Mouse (Mus musculus) embryonic facial prominence, embryonic 13.5 days (tissue): ENCODE measurements around the gene Abcf1. TPM values are rescaled to one million over a fixed set of nuclear protein-coding genes. Genes with fewer than 3 reads are reported as not detected.
A peak's percentile ranks its signal among the peaks of the same experiment; 100 is the strongest.
"Not testable (repeated sequence)": the region's sequence is repeated elsewhere in the genome, so short reads cannot be mapped to it uniquely, and the experiment has no call there.

Experiments used
- ATAC-seq: fragments of 200-750 bp; cut with Nextera tagmentation; 2 replicates; pipeline ENCODE4 v1.8.0; 2017; ENCODE audit warnings: low read depth; ENCODE audit not compliant: insufficient number of reproducible peaks, insufficient read depth, low FRiP score, low TSS enrichment
- H3K27ac ChIP-seq: fragments of 300-500 bp; sonication (generic); 2 replicates; pipeline ENCODE4 v1.5.1; 2015; ENCODE audit warnings: moderate library complexity, mild to moderate bottlenecking, inconsistent platforms
- H3K27me3 ChIP-seq: fragments of 300-500 bp; sonication (generic); 2 replicates; pipeline ENCODE4 v1.6.1; 2015; ENCODE audit warnings: mild to moderate bottlenecking, inconsistent platforms
- H3K36me3 ChIP-seq: fragments of 300-500 bp; sonication (generic); 2 replicates; pipeline ENCODE4 v1.6.1; 2015; ENCODE audit warnings: mild to moderate bottlenecking, inconsistent platforms
- H3K4me1 ChIP-seq: fragments of 300-500 bp; sonication (generic); 2 replicates; pipeline ENCODE4 v1.6.1; 2015; ENCODE audit warnings: inconsistent platforms
- H3K4me2 ChIP-seq: fragments of 300-500 bp; sonication (generic); 2 replicates; pipeline ENCODE4 v1.6.1; 2015; ENCODE audit warnings: moderate library complexity, mild to moderate bottlenecking, inconsistent platforms
- H3K4me3 ChIP-seq: fragments of 300-500 bp; sonication (generic); 2 replicates; pipeline ENCODE4 v1.5.1; 2015; ENCODE audit warnings: mild to moderate bottlenecking, inconsistent platforms
- H3K9ac ChIP-seq: fragments of 300-500 bp; sonication (generic); 2 replicates; pipeline ENCODE4 v1.6.1; 2015; ENCODE audit warnings: mild to moderate bottlenecking, inconsistent platforms
- H3K9me3 ChIP-seq: fragments of 300-500 bp; sonication (generic); 2 replicates; pipeline ENCODE4 v1.6.1; 2016; ENCODE audit warnings: inconsistent platforms
- WGBS: fragments of 180-500 bp; shearing (Covaris S2); methylation state at CpG from one replicate; pipeline ENCODE4 v1.1.7; 2015; ENCODE audit warnings: mixed read lengths; 5-methylcytosine and 5-hydroxymethylcytosine counted together
- polyA plus RNA-seq: library from polyadenylated mRNA; unstranded; fragments of >200 nt; fragmentation: Nextera tagmentation; extraction: Ambion mirVana; gene quantifications from 2 replicates; pipeline ENCODE4 v1.2.1, GENCODE M21; 2015

Abcf1 gene
- polyA plus RNA-seq, 1 experiment from 2014 or later, result 110 TPM

GRCm38 (mm10) chr17:35972131-35972530 is 2.6 kb upstream of the Abcf1 start:
- 63% methylated on average over 1 of the region's 1 CpGs for WGBS
- no peak overlapping the region for H3K4me3 ChIP-seq
- H3K9me3 ChIP-seq, result no peaks in the 10 kb centered on the region
- peaks cover 34% of the 10 kb centered on the region for H3K36me3 ChIP-seq
- H3K9ac ChIP-seq, result no peak overlapping the region
- no peak overlapping the region for H3K27ac ChIP-seq
- no peak overlapping the region for H3K4me2 ChIP-seq
- H3K4me1 ChIP-seq, result peaks cover 21% of the 10 kb centered on the region
- H3K27me3 ChIP-seq, result no peaks in the 10 kb centered on the region
- no peak for ATAC-seq

- no peak for ATAC-seq
- peaks cover 21% of the 10 kb centered on the region for H3K4me1 ChIP-seq
- H3K36me3 ChIP-seq, result peaks cover 38% of the 10 kb centered on the region
- H3K4me3 ChIP-seq, result no peak overlapping the region
- no peak overlapping the region for H3K27ac ChIP-seq
- H3K9me3 ChIP-seq, result no peaks in the 10 kb centered on the region
- 91% methylated on average over 2 of the region's 2 CpGs for WGBS
- H3K27me3 ChIP-seq, result no peaks in the 10 kb centered on the region
- no peak overlapping the region for H3K4me2 ChIP-seq
- no peak overlapping the region for H3K9ac ChIP-seq
These were observed 1.9 kb downstream of the Abcf1 start for GRCm38 (mm10) chr17:35967621-35968020.

GRCm38 (mm10) chr17:35963279-35963678 is 6.3 kb downstream of the Abcf1 start:
- Histone ChIP-seq H3K9me3 (no peaks in the 10 kb centered on the region), H3K36me3 (peaks cover 75% of the 10 kb centered on the region), H3K4me1 (peaks cover 7% of the 10 kb centered on the region), H3K4me2 (no peak overlapping the region), H3K27me3 (no peaks in the 10 kb centered on the region), H3K4me3 (no peak overlapping the region), H3K27ac (no peak overlapping the region), H3K9ac (no peak overlapping the region)
- ATAC-seq, result no peak
- 81% methylated on average over 10 of the region's 10 CpGs for WGBS

GRCm38 (mm10) chr17:35958533-35959223 is 10.9 kb downstream of the Abcf1 start:
- Histone ChIP-seq H3K4me2 (no peak overlapping the region), H3K27me3 (no peaks in the 10 kb centered on the region), H3K27ac (no peak overlapping the region), H3K4me1 (no peaks in the 10 kb centered on the region), H3K9me3 (no peaks in the 10 kb centered on the region), H3K36me3 (peaks cover 88% of the 10 kb centered on the region), H3K9ac (no peak overlapping the region), H3K4me3 (no peak overlapping the region)
- WGBS, result 96% methylated on average over 15 of the region's 15 CpGs
- no peak for ATAC-seq

- Histone ChIP-seq H3K36me3 (peaks cover 47% of the 10 kb centered on the region), H3K4me1 (no peaks in the 10 kb centered on the region), H3K9ac (no peak overlapping the region), H3K9me3 (no peaks in the 10 kb centered on the region), H3K4me3 (no peak overlapping the region), H3K4me2 (no peak overlapping the region), H3K27ac (no peak overlapping the region), H3K27me3 (no peaks in the 10 kb centered on the region)
- ATAC-seq, result no peak
- 80% methylated on average over 8 of the region's 8 CpGs for WGBS
These were observed 14.9 kb downstream of the Abcf1 start for GRCm38 (mm10) chr17:35954665-35955064.

GRCm38 (mm10) chr17:35952559-35952958 is 17.0 kb downstream of the Abcf1 start:
- ATAC-seq, H3K27me3 ChIP-seq, H3K27ac ChIP-seq, H3K9me3 ChIP-seq, H3K4me3 ChIP-seq, H3K4me2 ChIP-seq, H3K4me1 ChIP-seq, H3K9ac ChIP-seq: not testable (repeated sequence)
- 84% methylated on average over 2 of the region's 3 CpGs for WGBS
- peaks cover 26% of the 10 kb centered on the region for H3K36me3 ChIP-seq

DNA sequence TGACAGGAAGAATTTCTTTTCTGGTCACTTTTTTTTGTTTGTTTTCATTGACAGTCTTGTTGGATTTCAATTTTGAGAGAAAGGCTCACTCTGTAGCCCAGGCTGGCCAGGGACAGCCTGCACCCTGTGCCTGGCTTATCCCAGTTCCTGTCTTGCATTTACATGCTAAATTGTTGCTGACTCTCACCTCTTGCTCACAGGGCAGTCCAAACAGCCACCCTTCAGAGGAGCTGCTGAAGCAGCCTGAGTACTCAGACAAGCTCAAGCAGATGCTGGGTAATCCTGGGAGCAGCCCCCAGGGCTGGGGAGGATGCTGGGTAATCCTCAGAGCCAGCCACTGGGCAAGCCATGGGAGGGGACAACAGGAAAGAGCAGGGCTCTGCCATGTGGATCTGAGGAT is 18.6 kb downstream of the Abcf1 start:
- not testable (repeated sequence) for H3K4me2 ChIP-seq, H3K27ac ChIP-seq, H3K27me3 ChIP-seq, H3K9me3 ChIP-seq, H3K4me1 ChIP-seq, H3K9ac ChIP-seq, H3K4me3 ChIP-seq, ATAC-seq
- H3K36me3 ChIP-seq, result peaks cover 10% of the 10 kb centered on the region

DNA sequence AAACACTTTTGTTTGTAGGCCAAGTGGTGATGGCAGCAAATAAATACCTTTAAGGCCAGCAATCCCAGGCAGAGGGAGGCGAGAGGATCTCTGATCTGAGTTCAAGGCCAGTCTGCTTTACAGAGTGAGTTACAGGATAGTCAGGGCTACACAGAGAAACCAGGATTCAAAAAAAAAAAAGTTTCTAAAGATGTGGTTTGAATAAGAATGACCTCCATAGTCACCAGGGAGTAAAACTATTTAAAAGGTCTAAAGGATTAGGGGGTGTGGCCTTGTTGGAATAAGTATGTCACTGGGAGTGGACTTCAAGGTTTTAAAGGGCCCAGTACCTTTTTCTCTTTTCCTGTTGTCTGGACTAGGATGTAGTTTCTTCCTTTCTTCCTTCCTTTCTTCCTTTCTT is 29.6 kb downstream of the Abcf1 start:
- H3K4me3 ChIP-seq, result no peak overlapping the region
- H3K27ac ChIP-seq, result no peak overlapping the region
- WGBS, result 44% methylated on average over 1 of the region's 1 CpGs
- no peak overlapping the region for H3K4me2 ChIP-seq
- H3K4me1 ChIP-seq, result no peaks in the 10 kb centered on the region
- no peaks in the 10 kb centered on the region for H3K27me3 ChIP-seq
- H3K36me3 ChIP-seq, result no peaks in the 10 kb centered on the region
- H3K9ac ChIP-seq, result no peak overlapping the region
- no peaks in the 10 kb centered on the region for H3K9me3 ChIP-seq
- no peak for ATAC-seq

DNA sequence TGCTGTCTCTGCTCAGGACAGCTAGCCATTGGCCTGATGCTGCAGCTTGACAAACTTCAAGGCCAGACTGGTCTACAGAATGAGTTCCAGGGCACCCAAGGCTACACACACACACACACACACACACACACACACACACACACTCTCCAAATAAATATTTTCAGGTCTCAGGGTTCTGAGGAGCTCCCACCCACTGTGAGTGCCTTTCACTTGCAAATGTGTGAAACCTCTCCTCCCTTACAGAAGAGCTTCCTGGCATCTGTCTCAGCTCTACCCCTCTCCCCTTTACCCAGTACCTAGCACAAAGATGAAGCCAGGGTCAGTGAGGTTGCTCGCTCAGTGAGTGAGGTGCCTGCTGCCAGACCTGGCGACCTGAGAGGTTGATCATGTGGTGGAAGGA is 30.5 kb downstream of the Abcf1 start:
- ATAC-seq, result no peak
- Histone ChIP-seq H3K4me3 (no peak overlapping the region), H3K36me3 (no peaks in the 10 kb centered on the region), H3K27ac (no peak overlapping the region), H3K4me1 (no peaks in the 10 kb centered on the region), H3K4me2 (no peak overlapping the region), H3K27me3 (no peaks in the 10 kb centered on the region), H3K9ac (no peak overlapping the region), H3K9me3 (no peaks in the 10 kb centered on the region)
- 48% methylated on average over 2 of the region's 2 CpGs for WGBS

GRCm38 (mm10) chr17:35937700-35938348 is 31.7 kb downstream of the Abcf1 start:
- H3K27me3 ChIP-seq, result no peaks in the 10 kb centered on the region
- WGBS, result 47% methylated on average over 2 of the region's 2 CpGs
- H3K9ac ChIP-seq, result no peak overlapping the region
- H3K27ac ChIP-seq, result no peak overlapping the region
- H3K4me2 ChIP-seq, result no peak overlapping the region
- ATAC-seq, result 0 out of 2 replicates have a peak, but pooled peaks have one; percentile 32
- H3K4me3 ChIP-seq, result no peak overlapping the region
- no peaks in the 10 kb centered on the region for H3K4me1 ChIP-seq
- no peaks in the 10 kb centered on the region for H3K9me3 ChIP-seq
- H3K36me3 ChIP-seq, result no peaks in the 10 kb centered on the region

DNA sequence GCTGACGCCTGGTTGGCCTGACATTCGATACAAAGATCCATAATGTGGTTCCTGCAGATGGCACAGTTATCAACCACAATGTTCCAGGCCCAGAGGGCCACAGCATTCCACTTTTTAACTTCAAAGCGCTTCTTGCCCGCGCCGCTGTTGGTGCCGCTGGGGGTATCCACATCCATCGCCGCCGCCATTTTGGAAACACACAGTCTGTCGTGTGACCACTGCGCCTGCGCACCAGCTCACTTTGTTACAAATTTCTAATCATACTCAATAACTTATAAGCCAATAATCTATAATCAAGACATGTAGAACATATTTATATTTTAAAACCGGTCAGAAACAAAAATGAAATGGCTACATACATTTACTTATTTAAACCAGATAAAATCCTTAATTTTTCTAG is 33.8 kb downstream of the Abcf1 start:
- not testable (repeated sequence) for H3K9me3 ChIP-seq, H3K27ac ChIP-seq, H3K27me3 ChIP-seq, ATAC-seq, H3K4me1 ChIP-seq, H3K4me3 ChIP-seq, H3K36me3 ChIP-seq, H3K9ac ChIP-seq, H3K4me2 ChIP-seq
- 82% methylated on average over 14 of the region's 14 CpGs for WGBS

DNA sequence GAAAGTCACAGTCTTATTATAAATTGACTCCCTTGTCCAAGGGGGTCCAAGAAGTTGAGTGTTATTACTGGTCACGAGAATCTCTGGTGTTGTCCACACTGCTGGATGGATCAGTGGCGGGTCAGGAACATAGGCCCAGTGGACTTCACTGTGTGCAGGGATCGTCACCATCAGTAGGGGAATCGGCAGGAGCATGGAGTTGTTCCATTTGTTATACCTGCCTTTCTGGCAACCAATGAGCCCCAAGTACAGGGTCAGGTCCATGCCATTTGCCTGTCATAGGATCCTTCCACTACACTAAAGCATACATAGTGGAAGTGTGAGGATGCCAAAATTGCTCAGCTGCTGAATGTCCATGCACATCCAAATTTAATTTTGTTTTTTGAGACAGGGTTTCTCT is 37.0 kb downstream of the Abcf1 start:
- 90% methylated on average over 4 of the region's 4 CpGs for WGBS
- Histone ChIP-seq H3K4me3 (no peak overlapping the region), H3K4me1 (no peaks in the 10 kb centered on the region), H3K9me3 (no peaks in the 10 kb centered on the region), H3K27me3 (no peaks in the 10 kb centered on the region), H3K27ac (no peak overlapping the region), H3K36me3 (peaks cover 41% of the 10 kb centered on the region), H3K4me2 (no peak overlapping the region), H3K9ac (no peak overlapping the region)
- no peak for ATAC-seq
